Mouse (Mus musculus) regulatory T cell (primary cell): ENCODE data around the gene 2310011J03Rik.

Experiments
- in situ Hi-C: fragments of 300-600 bp; cut with MboI, MseI; formaldehyde crosslinking; loops from one replicate; pipeline ENCODE4 v1.15.1; 2025; ENCODE audit warnings: high pct_unique_total_duplicates

Gene 2310011J03Rik

DNA sequence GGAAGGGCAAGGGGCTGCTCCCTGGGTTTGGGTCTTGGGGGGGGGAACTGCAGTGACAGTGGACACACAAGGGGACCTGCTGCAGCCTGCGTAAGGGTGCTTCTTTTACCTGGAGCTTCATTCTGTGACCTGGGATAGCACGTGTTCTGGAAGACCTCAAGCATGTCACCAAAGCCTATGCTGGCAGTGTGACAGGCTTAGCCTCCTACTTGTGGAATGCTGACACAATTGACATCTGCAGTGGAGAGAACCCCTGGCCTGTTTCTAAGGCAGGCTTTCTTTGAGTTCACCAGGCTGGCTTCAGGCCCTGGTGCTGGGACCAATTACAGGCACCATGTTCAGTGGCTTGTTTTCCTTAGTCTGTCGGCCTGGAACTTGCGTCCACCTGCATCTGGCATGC is 26.0 kb downstream of the 2310011J03Rik start:
- in situ Hi-C loops: no loop called here

DNA sequence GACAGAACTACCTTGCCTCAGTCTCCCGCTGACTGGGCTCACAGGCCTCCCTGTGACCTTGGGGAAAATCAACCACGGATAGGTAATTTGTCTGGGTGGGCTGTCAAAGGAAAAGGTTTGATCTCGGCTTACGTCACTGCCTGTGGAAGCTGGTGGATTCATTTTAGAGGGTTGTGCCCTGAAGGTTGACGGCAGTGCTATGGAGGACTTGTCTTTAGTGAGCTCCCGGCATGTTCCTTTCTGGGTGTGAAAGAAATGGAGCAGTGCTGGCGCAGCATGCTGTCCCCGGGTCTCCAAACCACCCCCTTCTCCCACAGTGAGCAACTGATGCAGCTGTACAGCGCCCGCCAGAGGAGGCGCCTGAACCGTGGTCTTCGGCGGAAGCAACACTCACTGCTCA is 27.0 kb downstream of the 2310011J03Rik start:
- in situ Hi-C loops: no loop called here

DNA sequence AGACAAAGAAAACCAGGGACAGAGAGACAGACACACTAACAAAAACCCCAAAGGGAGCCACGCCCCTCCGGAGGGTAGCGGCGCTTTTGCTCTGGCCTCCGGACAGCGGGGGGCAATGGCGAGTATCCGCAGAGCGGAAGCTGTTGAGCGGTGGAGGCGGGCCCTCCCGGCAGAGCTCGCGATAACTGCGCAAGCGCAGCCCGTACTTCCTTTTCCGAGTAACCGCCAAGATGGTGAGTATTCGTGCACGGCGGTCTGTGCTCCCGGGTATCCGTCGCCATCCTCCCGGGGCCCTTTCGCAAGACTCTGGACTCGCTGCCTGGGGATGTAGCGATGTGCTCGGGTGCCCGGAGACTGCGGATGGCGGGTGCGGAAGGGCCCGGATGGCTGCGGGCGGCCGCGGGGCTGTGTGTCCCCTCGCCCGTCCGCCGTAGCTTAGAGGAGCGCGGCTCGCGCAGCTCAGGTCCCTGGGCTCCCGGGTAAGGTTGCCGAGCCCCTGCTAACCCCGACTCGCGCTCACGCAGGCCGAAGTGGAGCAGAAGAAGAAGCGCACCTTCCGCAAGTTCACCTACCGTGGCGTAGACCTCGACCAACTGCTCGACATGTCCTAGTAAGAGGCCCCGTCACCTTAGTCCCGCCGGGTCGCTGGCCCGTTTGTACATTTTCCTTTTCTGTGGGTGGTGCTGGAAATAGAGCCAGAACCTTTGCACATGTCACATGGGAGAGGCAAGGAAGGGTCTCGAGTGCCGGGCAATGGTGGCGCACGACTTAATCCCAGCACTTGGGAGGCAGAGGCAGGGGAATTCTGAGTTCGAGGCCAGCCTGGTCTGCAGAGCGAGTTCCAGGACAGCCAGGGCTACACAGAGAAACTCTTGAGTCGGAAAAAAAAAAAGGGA is 27.8 kb downstream of the 2310011J03Rik start, which contains the start of gene Rps15:
TSS of gene Rps15 (plus strand) at position 203 of the 896 bp plus-strand sequence.
- in situ Hi-C loops: no loop called here

DNA sequence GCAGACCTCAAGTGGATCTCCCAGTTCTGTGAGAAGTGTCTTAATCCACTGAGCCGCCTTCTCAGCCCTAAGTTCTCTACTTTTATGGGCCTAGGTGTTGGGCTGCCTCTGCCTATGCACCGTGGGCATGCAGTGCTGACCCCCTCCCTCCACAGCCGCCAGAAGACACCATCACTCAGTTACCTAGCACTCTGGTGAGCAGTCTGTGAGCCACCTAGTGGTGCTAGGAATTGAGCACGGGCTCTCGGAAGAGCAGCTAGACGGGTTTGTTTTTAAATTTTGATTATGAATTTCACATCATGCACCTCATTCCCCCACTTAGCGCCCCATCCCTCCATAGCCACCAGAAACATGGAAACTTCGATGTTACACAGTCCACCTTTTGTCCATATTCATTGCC is 31.7 kb downstream of the 2310011J03Rik start:
- in situ Hi-C loops: no loop called here

DNA sequence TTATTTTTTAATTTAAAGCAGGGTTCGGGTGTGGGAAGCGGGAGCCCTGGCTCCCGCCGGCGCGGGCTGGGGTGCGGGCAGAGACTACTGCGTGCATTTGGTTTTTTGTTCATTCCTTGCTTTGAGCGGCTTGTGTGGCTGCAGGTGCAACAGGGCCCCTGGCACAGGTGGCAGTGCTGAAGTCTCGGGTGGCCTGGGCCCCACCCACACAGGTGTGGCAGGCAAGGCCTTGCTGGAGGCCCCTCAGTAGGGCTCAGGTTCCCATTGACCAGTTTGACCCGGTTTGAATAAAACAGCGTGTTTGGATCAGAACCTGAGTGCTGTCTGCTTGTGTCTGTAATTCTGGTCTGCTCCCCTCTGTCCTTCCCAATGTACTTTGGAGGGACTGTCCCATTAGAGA is 32.2 kb downstream of the 2310011J03Rik start:
- in situ Hi-C loops: no loop called here

DNA sequence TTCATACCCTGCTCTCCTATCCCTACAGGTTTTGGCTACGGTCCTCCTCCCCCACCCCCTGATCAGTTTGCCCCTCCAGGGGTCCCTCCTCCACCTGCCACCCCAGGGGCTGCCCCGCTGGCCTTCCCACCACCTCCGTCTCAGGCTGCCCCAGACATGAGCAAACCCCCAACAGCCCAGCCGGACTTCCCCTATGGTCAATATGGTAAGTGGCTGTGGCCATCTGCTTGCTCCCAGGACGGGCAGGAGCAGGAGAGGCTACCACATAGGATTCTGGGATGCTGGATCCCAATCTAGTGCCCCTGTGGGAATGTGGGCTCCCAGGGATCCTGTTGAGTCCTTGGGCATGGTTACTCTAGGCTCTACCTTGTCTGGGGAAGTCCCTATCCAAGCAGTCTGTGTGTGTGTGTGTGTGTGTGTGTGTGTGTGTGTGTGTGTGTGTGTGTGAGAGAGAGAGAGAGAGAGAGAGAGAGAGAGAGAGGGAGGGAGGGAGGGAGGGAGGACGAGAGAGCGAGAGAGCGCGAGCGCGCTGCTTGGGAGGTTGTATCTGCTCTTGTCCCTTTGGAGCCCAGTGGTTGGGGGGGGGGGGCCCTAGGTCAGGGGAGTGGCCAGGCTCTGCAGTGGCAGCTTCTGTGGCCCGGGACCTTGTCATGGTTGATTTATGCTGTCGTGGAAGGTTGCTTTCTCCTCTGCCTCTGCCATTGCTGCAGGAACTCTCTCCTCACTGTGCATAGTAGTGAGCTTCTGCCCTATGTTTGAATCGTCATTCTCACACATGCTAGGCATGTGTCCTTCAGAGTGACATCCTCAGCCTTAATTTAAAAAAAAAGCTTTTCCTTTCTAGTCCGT is 34.9 kb downstream of the 2310011J03Rik start:
- in situ Hi-C loops: no loop called here

DNA sequence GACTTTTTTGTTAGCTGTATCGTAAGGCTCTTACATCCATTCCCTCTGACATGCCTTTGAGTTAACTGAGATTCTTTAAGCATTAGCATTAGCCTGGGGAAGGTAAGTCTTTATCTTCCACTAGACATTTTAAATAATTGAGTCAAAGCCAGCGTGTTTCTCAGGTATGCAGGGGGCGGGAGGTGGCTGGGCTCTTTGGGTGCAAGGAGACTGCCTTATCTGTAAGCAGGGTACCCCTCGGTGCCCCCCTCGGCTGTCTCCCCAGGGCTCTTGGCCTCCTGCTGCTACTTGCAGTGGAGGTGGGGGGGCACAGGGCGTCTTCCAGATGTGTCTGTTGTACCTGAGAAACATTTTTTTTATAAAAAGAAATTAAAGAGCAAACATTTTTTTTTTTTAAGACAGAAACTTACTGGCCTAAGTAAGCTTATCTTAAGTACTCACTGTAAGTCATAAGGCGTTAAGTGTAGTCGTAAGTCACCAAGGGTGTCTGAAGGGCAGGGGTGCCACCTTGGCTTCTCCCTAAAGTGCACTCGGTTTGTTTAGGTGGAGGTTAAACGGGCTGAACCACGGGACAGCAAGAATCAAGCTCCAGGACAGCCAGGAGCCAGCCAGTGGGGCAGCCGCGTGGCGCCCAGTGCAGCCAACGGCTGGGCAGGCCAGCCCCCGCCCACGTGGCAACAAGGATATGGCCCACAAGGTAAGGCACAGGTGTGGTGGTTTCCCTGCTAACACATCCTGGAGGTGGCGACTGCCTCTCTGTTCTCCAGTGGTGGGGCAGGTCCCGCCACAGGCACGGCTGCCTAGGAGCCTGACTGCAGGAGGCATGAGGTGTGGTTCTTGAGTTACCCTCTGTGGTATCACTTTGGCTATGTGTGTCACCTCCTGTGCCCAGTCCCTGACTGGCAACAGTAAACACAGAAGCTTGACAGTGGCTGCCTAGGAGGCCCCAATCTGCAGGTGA is 37.6 kb downstream of the 2310011J03Rik start:
- in situ Hi-C loops: no loop called here

DNA sequence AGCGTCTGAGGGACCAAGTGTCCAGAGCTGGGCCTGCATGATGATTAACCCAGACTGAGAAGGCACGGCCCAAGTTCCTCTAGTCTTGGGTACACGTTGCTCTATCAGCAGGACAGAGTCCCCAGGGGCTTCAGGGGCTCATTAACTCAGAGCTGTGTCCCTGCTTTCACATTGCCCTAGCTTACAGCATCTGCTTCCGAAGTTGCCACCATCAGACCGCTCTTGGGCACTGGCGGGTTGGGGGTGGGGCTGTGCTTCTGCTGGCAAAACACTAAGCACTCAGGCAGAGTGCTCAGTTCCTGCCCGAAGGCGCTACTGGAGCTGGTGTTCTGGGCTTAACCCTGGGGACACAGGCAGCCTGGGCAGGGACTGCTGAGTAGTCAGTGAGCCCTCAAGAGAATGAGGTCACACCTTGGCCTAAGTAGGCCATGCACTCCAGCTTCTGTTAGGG is 38.4 kb downstream of the 2310011J03Rik start:
- in situ Hi-C loops: no loop called here

DNA sequence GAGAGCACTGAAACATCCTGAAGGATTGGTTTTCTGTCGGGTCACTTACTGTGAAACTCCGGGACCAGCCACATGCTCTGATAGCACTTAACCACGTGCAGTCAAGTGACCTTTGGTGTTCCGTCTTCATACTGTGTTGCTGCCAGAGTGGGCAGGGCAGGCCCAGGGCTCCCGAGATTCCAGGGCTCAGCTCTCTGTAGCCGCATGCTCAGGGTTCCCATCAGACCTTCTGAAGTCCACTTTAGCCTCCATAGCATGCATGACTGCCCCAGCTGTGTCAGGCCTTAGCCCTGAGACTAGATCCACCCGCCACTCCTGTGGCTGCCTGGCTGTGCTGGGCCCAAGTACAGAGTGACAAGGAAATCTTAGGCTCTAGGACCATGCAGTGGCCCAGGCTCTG is 39.0 kb downstream of the 2310011J03Rik start:
- in situ Hi-C loops: no loop called here

DNA sequence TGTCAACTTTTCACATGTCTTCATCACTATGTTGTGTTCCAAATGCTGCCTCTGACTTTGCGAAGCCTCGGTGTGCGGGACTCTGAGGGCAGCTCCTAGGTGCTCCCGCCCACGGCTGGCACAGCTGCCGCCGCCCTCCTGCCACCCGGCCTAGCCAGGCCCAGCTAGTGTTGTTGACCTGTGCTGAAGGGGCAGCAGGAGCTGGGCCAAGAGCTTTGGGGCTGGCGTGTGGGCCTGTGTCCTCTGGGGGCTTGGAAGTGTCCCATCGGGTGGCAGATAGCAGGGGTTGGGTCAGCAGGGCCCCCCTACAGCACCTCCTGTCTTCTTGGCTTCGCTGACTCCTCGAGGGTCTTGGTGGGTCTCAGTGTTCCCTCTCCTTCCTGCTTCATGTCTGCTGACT is 41.1 kb downstream of the 2310011J03Rik start:
- in situ Hi-C loops: no loop called here

DNA sequence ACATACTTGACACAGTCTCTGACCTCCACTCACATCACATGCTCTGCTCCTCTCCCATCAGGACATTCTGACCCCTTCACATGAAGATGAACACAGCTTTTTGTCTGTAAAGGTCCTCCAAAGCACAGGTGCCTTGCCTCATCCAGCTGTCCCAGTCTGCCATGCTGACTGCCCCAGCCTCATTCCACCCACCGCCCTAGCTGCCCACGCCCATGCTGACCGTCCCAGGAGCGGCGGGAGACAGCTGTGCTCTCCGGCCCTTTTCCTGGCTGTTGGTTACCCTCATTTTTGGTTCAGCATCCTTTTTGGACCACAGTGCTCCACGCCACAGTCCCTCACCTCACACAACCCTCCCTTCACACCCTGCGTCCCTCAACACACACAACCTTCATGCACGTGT is 41.9 kb downstream of the 2310011J03Rik start:
- in situ Hi-C loops: no loop called here

DNA sequence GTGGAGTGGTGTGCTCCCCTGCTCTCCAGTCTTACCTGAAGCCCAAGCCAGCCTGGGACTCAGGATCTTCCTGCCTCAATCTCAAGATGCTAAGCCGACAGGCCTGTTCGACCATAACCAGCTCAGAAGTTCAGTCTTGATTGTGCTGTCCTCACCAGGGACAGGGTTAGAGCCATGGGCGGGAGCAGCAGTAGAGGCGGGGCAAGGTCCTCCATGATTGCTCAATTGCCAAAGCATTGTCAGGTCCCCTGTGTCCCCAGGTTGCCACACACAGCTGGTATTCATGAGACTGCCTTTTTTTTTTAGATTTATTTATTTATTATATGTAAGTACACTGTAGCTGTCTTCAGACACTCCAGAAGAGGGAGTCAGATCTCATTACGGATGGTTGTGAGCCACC is 44.1 kb downstream of the 2310011J03Rik start:
- in situ Hi-C loops: no loop called here

DNA sequence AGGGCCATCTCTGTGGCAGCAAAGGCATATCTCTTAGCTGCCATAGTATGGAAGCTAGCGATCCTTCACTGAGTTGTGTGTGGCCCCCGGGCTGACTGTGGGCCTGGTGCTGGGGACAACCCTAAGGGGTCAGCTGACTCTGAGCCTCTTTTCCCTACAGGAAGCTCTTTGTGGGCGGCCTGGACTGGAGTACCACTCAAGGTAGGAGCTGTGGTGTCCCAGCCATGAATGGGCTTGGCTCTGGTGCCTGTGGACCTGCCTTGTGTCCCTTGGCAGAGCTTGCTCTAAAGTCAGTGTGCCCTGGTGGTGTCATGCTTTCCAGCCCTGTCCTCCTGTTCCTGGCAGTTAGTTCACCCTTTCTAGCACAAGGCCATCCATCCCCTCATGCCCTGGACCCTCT is 46.5 kb downstream of the 2310011J03Rik start:
- in situ Hi-C loops: no loop called here

DNA sequence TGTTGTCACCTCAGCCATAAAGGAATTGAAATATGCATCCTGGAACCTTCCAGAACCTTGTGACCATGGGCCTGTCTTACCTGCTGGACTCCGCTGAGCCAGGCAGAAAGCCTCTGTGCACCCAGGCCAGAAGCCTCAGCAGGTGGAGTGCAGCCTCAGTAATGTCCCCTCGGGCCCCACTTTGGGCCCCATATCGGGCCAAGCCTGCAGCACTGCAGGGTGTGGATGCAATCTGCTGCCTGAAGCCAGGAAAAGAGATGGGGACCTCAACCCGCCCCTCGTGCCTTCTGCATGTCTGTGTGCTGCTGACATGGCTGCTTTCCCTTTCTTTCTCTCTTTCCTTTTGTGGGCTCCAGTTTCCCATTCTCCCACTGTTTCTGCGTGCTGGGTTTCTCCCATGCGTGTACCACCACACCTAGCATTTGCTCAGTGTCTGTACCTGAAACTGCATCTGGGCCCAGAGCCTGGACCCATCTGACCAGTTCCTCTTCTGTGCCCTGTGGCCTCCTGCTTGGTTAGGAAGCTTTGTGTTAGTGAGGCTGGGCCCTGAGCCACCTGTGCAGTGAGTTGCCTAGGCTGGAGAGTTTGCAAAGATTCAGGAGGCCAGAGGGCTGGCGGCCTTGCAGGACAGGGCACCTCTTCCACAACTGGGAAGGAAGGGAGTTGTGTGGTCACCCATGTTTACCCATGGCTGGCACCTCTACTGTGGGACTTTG is 48.3 kb downstream of the 2310011J03Rik start:
- in situ Hi-C loops: no loop called here

DNA sequence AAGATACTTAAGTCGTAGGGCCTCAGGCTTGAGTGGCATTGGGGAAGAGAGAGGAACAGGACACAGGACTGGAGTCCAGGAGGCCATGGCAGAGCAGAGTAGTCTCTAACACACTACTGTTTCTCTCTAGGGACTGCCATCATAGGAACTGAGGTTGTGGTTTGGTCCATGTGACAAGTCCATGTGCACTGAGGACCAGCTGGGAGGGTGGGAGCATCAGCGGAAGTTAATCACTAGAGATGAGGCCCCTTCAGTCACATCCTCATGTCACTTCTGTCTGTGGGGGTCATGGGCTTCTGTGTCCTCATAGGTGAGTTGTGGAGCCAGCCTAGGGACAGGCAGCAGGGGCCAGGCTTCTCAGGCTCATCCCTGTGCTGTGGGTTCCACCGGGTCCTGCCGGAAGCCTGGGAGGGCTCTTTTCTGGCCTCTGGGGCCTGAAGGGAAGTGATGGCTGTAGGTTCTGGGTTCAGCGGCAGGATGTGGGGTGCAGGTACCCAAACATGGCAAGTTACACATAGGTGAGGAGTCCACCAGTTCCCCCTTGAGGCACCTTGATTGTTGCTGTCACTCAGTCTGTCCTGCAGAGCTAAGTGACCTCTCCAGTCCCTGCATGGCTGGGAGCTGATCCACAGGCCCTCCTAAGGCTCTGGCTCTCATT is 49.0 kb downstream of the 2310011J03Rik start:
- in situ Hi-C loops: no loop called here

DNA sequence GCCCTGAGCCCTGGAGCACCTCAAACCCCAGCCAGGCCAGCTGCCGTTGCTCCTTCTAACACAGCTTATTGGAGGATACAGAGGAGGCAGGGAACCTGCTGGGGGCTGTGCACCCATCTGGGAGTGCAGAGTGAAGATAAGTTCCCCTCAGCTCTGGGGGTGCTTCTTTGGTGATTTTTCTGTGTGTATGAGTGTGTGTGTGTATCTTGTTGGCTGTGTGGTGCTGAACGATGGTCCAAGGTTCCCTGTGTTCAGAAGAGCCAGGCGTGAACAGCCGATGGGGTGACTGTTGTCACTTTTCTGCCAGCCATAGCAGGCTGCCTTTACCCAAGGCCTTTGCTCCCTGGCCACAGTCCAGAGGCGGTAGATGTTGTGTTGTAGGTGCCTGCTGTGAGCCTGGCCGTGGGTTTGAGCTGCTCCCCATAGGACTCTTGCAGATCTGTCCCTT is 49.6 kb downstream of the 2310011J03Rik start:
- in situ Hi-C loops: no loop called here

DNA sequence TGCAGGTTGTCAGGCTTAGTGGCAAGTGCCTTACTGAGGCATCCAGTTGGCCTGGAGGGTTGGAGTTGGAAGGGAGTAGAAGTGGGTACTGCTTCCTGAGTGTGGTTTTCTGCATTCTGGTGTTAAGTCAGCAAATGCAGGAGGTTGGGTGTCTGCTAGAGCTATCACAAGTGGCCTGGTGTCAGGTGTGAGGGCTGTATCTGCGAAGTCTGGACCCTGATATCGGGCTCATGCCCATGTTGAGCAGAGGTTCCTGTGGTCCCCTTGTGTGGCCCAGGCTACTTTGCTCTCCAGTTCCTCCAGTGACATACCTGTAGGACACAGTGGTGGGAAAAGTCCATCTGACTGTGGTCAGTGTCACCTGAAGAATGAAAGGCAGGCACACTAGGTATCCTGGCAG is 50.2 kb downstream of the 2310011J03Rik start:
- in situ Hi-C loops: no loop called here
